Mouse (Mus musculus): ENCODE data around the gene Cul4b. TPM values are rescaled to one million over a fixed set of nuclear protein-coding genes. Genes with fewer than 3 reads are reported as not detected.

Gene Cul4b
- polyA plus RNA-seq, 1 experiment from 2014 or later = 8.2 TPM

Other genes starting within 250 kb of the Cul4b start
- gene Lamp2, start 119.7 kb downstream of the Cul4b start, polyA plus RNA-seq (2015; fragmentation: Nextera tagmentation; extraction: Ambion mirVana) = 87.1 and 95.1 TPM in 2 replicates
- gene Mcts1, start 24.4 kb upstream of the Cul4b start, polyA plus RNA-seq (2015; fragmentation: Nextera tagmentation; extraction: Ambion mirVana) = 31.5 and 39.6 TPM in 2 replicates
- 10.0 and 12.0 TPM in 2 replicates for gene C1galt1c1, start 58.9 kb upstream of the Cul4b start, polyA plus RNA-seq (2015; fragmentation: Nextera tagmentation; extraction: Ambion mirVana)
- gene 6030498E09Rik, start 196.5 kb upstream of the Cul4b start, polyA plus RNA-seq (2015; fragmentation: Nextera tagmentation; extraction: Ambion mirVana) = not detected in 2 replicates